Mouse (Mus musculus) frontal cortex, adult (tissue): ENCODE measurements around the gene Sbno1.
"Not testable (repeated sequence)": the region's sequence is repeated elsewhere in the genome, so short reads cannot be mapped to it uniquely, and the experiment has no call there.

Experiments
- ATAC-seq: cut with Nextera tagmentation; 2 replicates; pipeline ENCODE4 v1.9.2; 2017; ENCODE audit warnings: mild to moderate bottlenecking, moderate library complexity, mixed read lengths; ENCODE audit not compliant: low TSS enrichment

Gene Sbno1

GRCm38 (mm10) chr5:124425412-124426259 is at the start of gene Sbno1:
TSS of gene Sbno1 (minus strand) at chr5:124426001.
- ATAC-seq = peak; percentile 91

GRCm38 (mm10) chr5:124470591-124471171 is 44.9 kb upstream of the Sbno1 start:
- no peak for ATAC-seq

GRCm38 (mm10) chr5:124469486-124469885 is 43.7 kb upstream of the Sbno1 start:
- no peak for ATAC-seq

- peak; percentile 76 for ATAC-seq
Observed at GRCm38 (mm10) chr5:124468365-124468764, 42.6 kb upstream of the Sbno1 start.

GRCm38 (mm10) chr5:124467766-124468165 is 42.0 kb upstream of the Sbno1 start:
- no peak for ATAC-seq

GRCm38 (mm10) chr5:124464905-124465304 is 39.1 kb upstream of the Sbno1 start:
- ATAC-seq = no peak

GRCm38 (mm10) chr5:124463462-124463861 is 37.7 kb upstream of the Sbno1 start:
- ATAC-seq = no peak

GRCm38 (mm10) chr5:124462297-124463025 is 36.7 kb upstream of the Sbno1 start:
- ATAC-seq = no peak

- not testable (repeated sequence) for ATAC-seq
Observed at GRCm38 (mm10) chr5:124460922-124461321, 35.1 kb upstream of the Sbno1 start.

GRCm38 (mm10) chr5:124456762-124457161 is 31.0 kb upstream of the Sbno1 start:
- no peak for ATAC-seq

- no peak for ATAC-seq
Observed at GRCm38 (mm10) chr5:124454082-124454419, 28.2 kb upstream of the Sbno1 start.

- peak; percentile 68 for ATAC-seq
Observed at GRCm38 (mm10) chr5:124453339-124454081, 27.7 kb upstream of the Sbno1 start.

- ATAC-seq = peak; percentile 66
Observed at GRCm38 (mm10) chr5:124452494-124453228, 26.9 kb upstream of the Sbno1 start.

GRCm38 (mm10) chr5:124450641-124451340 is 25.0 kb upstream of the Sbno1 start:
- no peak for ATAC-seq

GRCm38 (mm10) chr5:124450051-124450450 is 24.2 kb upstream of the Sbno1 start:
- ATAC-seq = no peak

- ATAC-seq = no peak
Observed at GRCm38 (mm10) chr5:124449494-124449893, 23.7 kb upstream of the Sbno1 start.

GRCm38 (mm10) chr5:124446301-124446881 is 20.6 kb upstream of the Sbno1 start:
- no peak for ATAC-seq

GRCm38 (mm10) chr5:124445621-124446293 is 20.0 kb upstream of the Sbno1 start:
- no peak for ATAC-seq

- ATAC-seq = peak; percentile 77
Observed at GRCm38 (mm10) chr5:124444661-124445561, 19.1 kb upstream of the Sbno1 start.
